Mouse (Mus musculus): ENCODE results near the gene Vamp2.

Gene Vamp2

GRCm38 (mm10) chr11:69135361-69135760 is 47.1 kb downstream of the Vamp2 start:
- DNase-seq = no peak
